Mouse (Mus musculus) heart, postnatal 10 days (tissue): ENCODE measurements around the gene Gm5475. TPM values are rescaled to one million over a fixed set of nuclear protein-coding genes. Genes with fewer than 3 reads are reported as not detected.

Experiments used
- total RNA-seq, 2 experiments: library from RNA; stranded (reverse); gene quantifications; 2 replicates each; pipeline ENCODE4 v1.2.3; 2021

Gm5475 gene
- total RNA-seq, 2 experiments from 2014 or later = not detected

Other genes with a start within 250 kb of the Gm5475 start
- gene Atf1, start 194.3 kb upstream of the Gm5475 start, total RNA-seq = 10 to 100 TPM; 45.8 to 52.5 TPM
- gene Tmprss12, start 141.3 kb upstream of the Gm5475 start, total RNA-seq = not detected
- 10 to 100 TPM; 19.6 to 22.9 TPM for gene Mettl7a1, start 118.0 kb upstream of the Gm5475 start, total RNA-seq
- not detected for gene Mettl7a3, start 87.2 kb upstream of the Gm5475 start, total RNA-seq
- not detected for gene Methig1, start 69.0 kb upstream of the Gm5475 start, total RNA-seq
- gene Mettl7a2, start 68.9 kb upstream of the Gm5475 start, total RNA-seq = under 1 TPM; 0.45 to 0.53 TPM
- not detected for gene Higd1c, start 57.6 kb upstream of the Gm5475 start, total RNA-seq
- gene Slc11a2, start 2.9 kb downstream of the Gm5475 start, total RNA-seq = 10 to 100 TPM; 45.0 to 46.7 TPM
- gene Letmd1, start 46.9 kb downstream of the Gm5475 start, total RNA-seq = 10 to 100 TPM; 22.3 to 44.6 TPM
- gene Csrnp2, start 73.3 kb downstream of the Gm5475 start, total RNA-seq = 1 to 10 TPM; 2.8 to 5.0 TPM
- 10 to 100 TPM; 13.3 to 15.0 TPM for gene Tfcp2, start 129.9 kb downstream of the Gm5475 start, total RNA-seq
- 10 to 100 TPM; 20.9 to 21.6 TPM for gene Pou6f1, start 177.8 kb downstream of the Gm5475 start, total RNA-seq
- 100 to 1,000 TPM; 176 to 183 TPM for gene Dazap2, start 193.2 kb downstream of the Gm5475 start, total RNA-seq
- 10 to 100 TPM; 20.5 to 25.8 TPM for gene Smagp, start 214.8 kb downstream of the Gm5475 start, total RNA-seq
- gene Bin2, start 247.4 kb downstream of the Gm5475 start, total RNA-seq = 1 to 10 TPM; 1.4 to 2.2 TPM